Mouse (Mus musculus) MEL (cell line): ENCODE results near the gene Eif2ak4. TPM values are rescaled to one million over a fixed set of nuclear protein-coding genes. Genes with fewer than 3 reads are reported as not detected.

ENCODE experiments used
- DNase-seq: peaks from one replicate; pipeline ENCODE4 v3.0.0; 2011; ENCODE audit warnings: low read depth, low spot score
- H3K27ac ChIP-seq: 2 replicates; pipeline ENCODE4 v1.5.1; 2012; ENCODE audit warnings: low read depth, mild to moderate bottlenecking, control low read depth, low read length, moderate library complexity; ENCODE audit not compliant: control insufficient read depth
- H3K27me3 ChIP-seq, 2 experiments: fragments of 150-350 bp in 1 of 2; sonication (generic) in 1 of 2; 2 replicates each; pipeline ENCODE4 v1.6.1; 2012; ENCODE audit warnings: low read length in 2 of 2, mild to moderate bottlenecking in 2 of 2, improper control_type of control experiment in 1 of 2, moderate library complexity in 1 of 2; ENCODE audit not compliant: insufficient read depth in 2 of 2, control insufficient read depth in 1 of 2
- H3K36me3 ChIP-seq, 2 experiments: 2 replicates each; pipeline ENCODE4 v1.6.1; 2012 to 2014; ENCODE audit warnings: low read length in 2 of 2, improper control_type of control experiment in 1 of 2, inconsistent platforms in 1 of 2, mild to moderate bottlenecking in 1 of 2; ENCODE audit not compliant: insufficient read depth in 2 of 2, control insufficient read depth in 1 of 2
- H3K4me1 ChIP-seq, 2 experiments: fragments of 150-350 bp in 1 of 2; sonication (generic) in 1 of 2; 2 replicates each; pipeline ENCODE4 v1.6.1; 2012; ENCODE audit warnings: low read length in 2 of 2, improper control_type of control experiment in 1 of 2, mild to moderate bottlenecking in 1 of 2; ENCODE audit not compliant: insufficient read depth in 2 of 2, control insufficient read depth in 1 of 2
- H3K4me3 ChIP-seq, 2 experiments: fragments of 150-350 bp in 1 of 2; sonication (generic) in 1 of 2; 2 replicates each; pipeline ENCODE4 v1.5.1; 2012; ENCODE audit warnings: low read depth in 2 of 2, low read length in 2 of 2, mild to moderate bottlenecking in 2 of 2, moderate library complexity in 2 of 2, control low read depth in 1 of 2, improper control_type of control experiment in 1 of 2; ENCODE audit not compliant: control insufficient read depth in 1 of 2, insufficient read depth in 1 of 2
- H3K79me2 ChIP-seq: 2 replicates; pipeline ENCODE4 v1.6.1; 2012; ENCODE audit warnings: mild to moderate bottlenecking, low read length, moderate library complexity; ENCODE audit not compliant: control insufficient read depth, poor library complexity, insufficient read depth
- H3K9ac ChIP-seq: 2 replicates; pipeline ENCODE4 v1.6.1; 2012; ENCODE audit warnings: low read depth, mild to moderate bottlenecking, control low read depth, low read length, moderate library complexity; ENCODE audit not compliant: control insufficient read depth, poor library complexity, severe bottlenecking
- H3K9me3 ChIP-seq: fragments of 150-350 bp; sonication (generic); replicated peaks from 2 replicates; pipeline ENCODE4 v1.6.1; 2012; ENCODE audit warnings: mild to moderate bottlenecking, low read length, improper control_type of control experiment, moderate library complexity; ENCODE audit not compliant: insufficient read depth
- CHD1 ChIP-seq: IDR thresholded peaks from 2 replicates; pipeline ENCODE4 v1.6.1; 2012; ENCODE audit warnings: low read depth, mild to moderate bottlenecking, inconsistent platforms, low read length, improper control_type of control experiment
- CTCF ChIP-seq, 3 experiments: IDR thresholded peaks in 2 of 3; conservative IDR thresholded peaks in 1 of 3; 2 replicates each; pipeline ENCODE4 v1.5.1; 2011 to 2012; ENCODE audit warnings: low read length in 3 of 3, low read depth in 2 of 3, mild to moderate bottlenecking in 2 of 3, improper control_type of control experiment in 1 of 3, inconsistent platforms in 1 of 3, mixed read lengths in 1 of 3, moderate library complexity in 1 of 3; ENCODE audit not compliant: control insufficient read depth in 1 of 3, insufficient read depth in 1 of 3, poor library complexity in 1 of 3, severe bottlenecking in 1 of 3
- ELF1 ChIP-seq: IDR thresholded peaks from 2 replicates; pipeline ENCODE4 v1.6.1; 2014; ENCODE audit warnings: low read depth, mild to moderate bottlenecking, inconsistent platforms, low read length, improper control_type of control experiment, moderate library complexity
- EP300 ChIP-seq, 2 experiments: IDR thresholded peaks; 2 replicates each; pipeline ENCODE4 v1.6.1; 2011; ENCODE audit warnings: improper control_type of control experiment in 2 of 2, low read length in 2 of 2, low read depth in 1 of 2, mild to moderate bottlenecking in 1 of 2
- GABPA ChIP-seq: IDR thresholded peaks from 2 replicates; pipeline ENCODE4 v1.6.1; 2012; ENCODE audit warnings: low read depth, mild to moderate bottlenecking, inconsistent platforms, low read length, improper control_type of control experiment, moderate library complexity
- JUND ChIP-seq: IDR thresholded peaks from 2 replicates; pipeline ENCODE4 v1.6.1; 2011; ENCODE audit warnings: low read depth, mild to moderate bottlenecking, improper control_type of control experiment, low read length
- KAT2A ChIP-seq: conservative IDR thresholded peaks from 2 replicates; pipeline ENCODE4 v1.6.1; 2012; ENCODE audit warnings: low read depth, low read length, improper control_type of control experiment, inconsistent platforms
- MAZ ChIP-seq: IDR thresholded peaks from 2 replicates; pipeline ENCODE4 v1.6.1; 2012; ENCODE audit warnings: low read depth, mild to moderate bottlenecking, inconsistent platforms, low read length, improper control_type of control experiment
- MXI1 ChIP-seq: IDR thresholded peaks from 2 replicates; pipeline ENCODE4 v1.6.1; 2011; ENCODE audit warnings: mild to moderate bottlenecking, low read depth, low read length, improper control_type of control experiment
- MYC ChIP-seq: IDR thresholded peaks from 2 replicates; pipeline ENCODE4 v1.6.1; 2011; ENCODE audit warnings: low read depth, mild to moderate bottlenecking, low read length, improper control_type of control experiment, moderate library complexity
- NRF1 ChIP-seq: IDR thresholded peaks from 2 replicates; pipeline ENCODE4 v1.6.1; 2014; ENCODE audit warnings: low read depth, mild to moderate bottlenecking, inconsistent platforms, low read length, improper control_type of control experiment, moderate library complexity; ENCODE audit not compliant: poor library complexity, insufficient read depth, severe bottlenecking
- POLR2AphosphoS5 ChIP-seq: IDR thresholded peaks from 2 replicates; pipeline ENCODE4 v1.6.1; 2012; ENCODE audit warnings: low read depth, borderline replicate concordance, mild to moderate bottlenecking, inconsistent platforms, low read length, moderate library complexity, mixed read lengths
- RCOR1 ChIP-seq: IDR thresholded peaks from 2 replicates; pipeline ENCODE4 v1.6.1; 2012; ENCODE audit warnings: low read depth, mild to moderate bottlenecking, inconsistent platforms, low read length, improper control_type of control experiment
- SIN3A ChIP-seq: IDR thresholded peaks from 2 replicates; pipeline ENCODE4 v1.6.1; 2012; ENCODE audit warnings: low read length, improper control_type of control experiment, inconsistent platforms
- SMC3 ChIP-seq: IDR thresholded peaks from 2 replicates; pipeline ENCODE4 v1.6.1; 2011; ENCODE audit warnings: low read depth, low read length, improper control_type of control experiment
- TBP ChIP-seq: IDR thresholded peaks from 2 replicates; pipeline ENCODE4 v1.8.0; 2011; ENCODE audit warnings: low read depth, low read length, improper control_type of control experiment
- TCF12 ChIP-seq: IDR thresholded peaks from 2 replicates; pipeline ENCODE4 v1.6.1; 2014; ENCODE audit warnings: low read depth, mild to moderate bottlenecking, inconsistent platforms, low read length, improper control_type of control experiment, moderate library complexity
- USF2 ChIP-seq, 2 experiments: IDR thresholded peaks; 2 replicates each; pipeline ENCODE4 v1.6.1; 2011 to 2012; ENCODE audit warnings: improper control_type of control experiment in 2 of 2, low read length in 2 of 2, borderline replicate concordance in 1 of 2, inconsistent platforms in 1 of 2, low read depth in 1 of 2, mild to moderate bottlenecking in 1 of 2; ENCODE audit not compliant: insufficient read depth in 1 of 2
- ZMIZ1 ChIP-seq: IDR thresholded peaks from 2 replicates; pipeline ENCODE4 v1.6.1; 2012; ENCODE audit warnings: low read depth, mild to moderate bottlenecking, inconsistent platforms, low read length, improper control_type of control experiment, moderate library complexity
- polyA plus RNA-seq, 2 experiments: library from polyadenylated mRNA; stranded (reverse) in 1 of 2; unstranded in 1 of 2; fragments of >175 nt in 1 of 2; fragments of >200 nt in 1 of 2; gene quantifications; 2 replicates each; pipeline versions ENCODE4 v1.2.1 to v1.2.4; 2012; ENCODE audit warnings: low replicate concordance in 2 of 2, low read depth in 1 of 2; ENCODE audit not compliant: insufficient read length in 2 of 2, insufficient read depth in 1 of 2, missing spikeins in 1 of 2
- total RNA-seq: library from RNA; depleted of rRNA; stranded (reverse); fragments of 300-350 nt; gene quantifications from 2 replicates; pipeline ENCODE4 v1.2.3, GENCODE M21; 2012

The Eif2ak4 gene
- total and polyA plus RNA-seq, 3 experiments, result 13.2 to 15.5 TPM; not detected in 1

DNA sequence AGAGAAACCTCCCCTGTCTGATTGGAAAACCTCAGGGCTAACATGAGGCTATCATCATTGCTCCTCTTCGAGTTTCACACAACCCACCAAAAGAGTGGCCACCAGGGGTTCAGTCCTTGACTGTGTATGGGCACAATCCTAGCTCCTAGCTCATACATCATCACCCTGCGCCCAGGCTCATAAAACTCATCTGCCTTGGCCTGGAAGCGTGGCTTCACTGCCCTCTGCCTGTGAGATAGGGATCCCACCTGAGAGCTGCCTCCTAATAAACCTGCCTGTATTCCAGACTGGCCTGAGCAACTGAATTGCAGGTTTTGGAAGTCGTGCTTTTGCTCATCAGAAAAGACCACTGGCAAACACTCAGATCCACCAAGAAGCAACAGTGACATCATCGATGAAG, 5.0 kb upstream of the Eif2ak4 start:
- no peak for TF ChIP-seq TBP
- no peak for TF ChIP-seq JUND
- H3K27ac ChIP-seq, result no peak overlapping the region
- H3K9ac ChIP-seq, result no peak overlapping the region
- peaks cover 0 to 4% of the 10 kb centered on the region in 2 experiments; a peak in 2 of 4 replicates for H3K36me3 ChIP-seq
- no peaks in the 10 kb centered on the region for H3K79me2 ChIP-seq
- H3K27me3 ChIP-seq, result peaks cover 5 to 9% of the 10 kb centered on the region in 2 experiments; a peak in 3 of 4 replicates
- no peak overlapping the region for H3K4me3 ChIP-seq
- no peaks in the 10 kb centered on the region for H3K9me3 ChIP-seq
- H3K4me1 ChIP-seq, result no peaks in the 10 kb centered on the region; a peak in 1 of 4 replicates
- no peak for DNase-seq

DNA sequence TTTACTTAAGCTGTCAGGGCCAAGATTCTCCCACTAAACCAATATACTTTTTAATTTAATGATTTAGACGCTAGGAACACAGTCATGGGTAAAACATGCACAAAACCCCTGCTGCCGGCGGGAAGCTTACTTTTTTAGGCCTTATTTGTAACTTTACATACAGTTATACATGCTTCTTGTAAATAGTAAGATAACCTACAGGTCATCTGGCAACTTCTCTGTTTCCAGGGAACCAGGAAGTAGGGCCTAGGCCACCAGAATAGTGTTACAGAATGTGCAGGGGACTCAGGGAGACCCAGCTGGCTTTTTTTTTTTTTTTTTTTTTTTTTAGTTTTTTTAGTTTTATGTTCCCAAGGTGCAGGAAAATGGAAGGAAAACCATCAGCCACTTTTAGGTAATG, 1.2 kb downstream of the Eif2ak4 start:
- H3K9ac ChIP-seq, result peak overlapping the region; percentile 91

DNA sequence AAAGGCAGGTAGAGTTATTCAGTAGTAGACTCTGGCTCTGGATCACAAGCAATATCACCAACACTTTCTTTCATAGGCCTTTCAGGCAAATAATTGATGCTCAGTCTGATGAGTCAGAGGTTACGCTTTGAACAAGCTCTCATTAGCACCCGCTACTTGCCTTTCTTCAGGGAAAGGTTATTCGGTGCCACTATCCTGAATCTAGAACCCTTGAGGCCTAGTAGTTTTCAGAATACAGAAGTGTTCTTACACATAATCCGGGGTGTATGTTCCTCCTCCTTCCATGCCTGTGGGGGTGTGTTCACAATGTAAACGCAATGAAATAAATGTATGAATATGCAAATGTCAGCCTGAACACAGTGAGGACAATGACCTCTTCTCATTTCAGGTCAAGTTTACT, 1.7 kb downstream of the Eif2ak4 start:
- DNase-seq, result peak; percentile 52
- H3K9me3 ChIP-seq, result no peaks in the 10 kb centered on the region
- H3K4me3 ChIP-seq, result peak overlapping the region in 1 of 2 experiments; percentile 95; a peak in 1 of 4 replicates
- no peak for TF ChIP-seq MYC
- peak overlapping the region; percentile 47 for H3K27ac ChIP-seq
- H3K27me3 ChIP-seq, result no peaks in the 10 kb centered on the region
- H3K4me1 ChIP-seq, result peaks cover 6 to 12% of the 10 kb centered on the region in 2 experiments
- peak overlapping the region; percentile 43 for H3K9ac ChIP-seq
- peaks cover 0 to 18% of the 10 kb centered on the region in 2 experiments; a peak in 2 of 4 replicates for H3K36me3 ChIP-seq
- H3K79me2 ChIP-seq, result peaks cover 9% of the 10 kb centered on the region

More for the DNA sequence above, 1.2 kb downstream of the Eif2ak4 start:
- Histone ChIP-seq H3K9me3 (no peaks in the 10 kb centered on the region), H3K27me3 (no peaks in the 10 kb centered on the region; a peak in 1 of 4 replicates), H3K79me2 (peaks cover 9% of the 10 kb centered on the region), H3K36me3 (peaks cover 0 to 18% of the 10 kb centered on the region in 2 experiments; a peak in 2 of 4 replicates), H3K4me1 (peaks cover 6 to 12% of the 10 kb centered on the region in 2 experiments), H3K27ac (peak overlapping the region; percentile 47; the same call in 1 of the 2 replicates), H3K4me3 (peak overlapping the region; percentile 7 to 95)
- peak; percentile 54 for DNase-seq
- TF ChIP-seq ELF1 (peak; percentile 74; the same call in 1 of the 2 replicates), USF2 (IDR thresholded peaks at IDR 0.05; ENCODE audit: borderline replicate concordance in 1 of 2, insufficient read depth in 1 of 2, low read depth in 1 of 2, low read length in 2 of 2) (no peak)

DNA sequence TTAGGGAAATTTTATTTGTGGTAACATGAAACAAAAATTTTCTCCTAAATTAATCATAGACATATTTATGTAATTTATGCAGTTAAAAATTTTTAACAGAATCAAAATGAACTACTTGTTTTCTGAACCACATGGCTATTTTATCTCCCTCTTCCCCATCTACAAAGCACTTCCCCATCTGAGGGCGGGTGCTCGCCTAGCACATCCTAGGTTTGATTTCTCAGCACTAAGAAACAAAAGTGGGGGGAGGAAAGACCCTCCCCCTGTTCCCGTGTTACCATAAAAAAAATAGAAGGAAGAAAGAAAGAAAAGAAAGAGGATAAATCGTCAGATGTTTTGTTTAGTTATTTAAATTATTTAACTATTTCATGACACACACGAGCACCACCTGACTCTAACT, 2.8 kb downstream of the Eif2ak4 start:
- Histone ChIP-seq H3K27me3 (no peaks in the 10 kb centered on the region), H3K9me3 (no peaks in the 10 kb centered on the region), H3K4me3 (no peak overlapping the region), H3K36me3 (peaks cover 0 to 18% of the 10 kb centered on the region in 2 experiments; a peak in 2 of 4 replicates), H3K27ac (no peak overlapping the region), H3K4me1 (peaks cover 6 to 12% of the 10 kb centered on the region in 2 experiments), H3K9ac (no peak overlapping the region), H3K79me2 (peaks cover 9% of the 10 kb centered on the region)
- peak; percentile 69 for DNase-seq
- TF ChIP-seq TCF12, result 0 out of 2 replicates have a peak, but pooled peaks have one; percentile 12
- no peak for TF ChIP-seq NRF1
- TF ChIP-seq MAZ, result peak; percentile 49; the same call in 1 of the 2 replicates
- no peak for TF ChIP-seq USF2 (IDR thresholded peaks at IDR 0.05; ENCODE audit: borderline replicate concordance in 1 of 2, insufficient read depth in 1 of 2, low read depth in 1 of 2, low read length in 2 of 2)
- peak; percentile 84 for TF ChIP-seq MXI1
- peak; percentile 66 for TF ChIP-seq SIN3A
- TF ChIP-seq MYC, result peak; percentile 89
- no peak for TF ChIP-seq ZMIZ1
- TF ChIP-seq RCOR1, result peak; percentile 88
- no peak for TF ChIP-seq GABPA
- no peak for TF ChIP-seq KAT2A
- no peak for TF ChIP-seq CHD1
- no peak for TF ChIP-seq CTCF (IDR thresholded peaks at IDR 0.05 in 2 of 3, conservative IDR thresholded peaks at IDR 0.05 in 1 of 3; ENCODE audit: control insufficient read depth in 1 of 3, insufficient read depth in 1 of 3, low read depth in 2 of 3, low read length in 3 of 3, poor library complexity in 1 of 3, severe bottlenecking in 1 of 3)
- no peak for TF ChIP-seq POLR2AphosphoS5
- no peak for TF ChIP-seq SMC3
- TF ChIP-seq EP300 (IDR thresholded peaks at IDR 0.05; ENCODE audit: low read depth in 1 of 2, low read length in 2 of 2), result peak; percentile 13 to 52; a peak in 2 of 4 replicates
